Mouse (Mus musculus): ENCODE measurements around the gene Hopx. TPM values are rescaled to one million over a fixed set of nuclear protein-coding genes. Genes with fewer than 3 reads are reported as not detected.

Gene Hopx
- polyA plus RNA-seq, 1 experiment from 2014 or later: 0.14 TPM

DNA sequence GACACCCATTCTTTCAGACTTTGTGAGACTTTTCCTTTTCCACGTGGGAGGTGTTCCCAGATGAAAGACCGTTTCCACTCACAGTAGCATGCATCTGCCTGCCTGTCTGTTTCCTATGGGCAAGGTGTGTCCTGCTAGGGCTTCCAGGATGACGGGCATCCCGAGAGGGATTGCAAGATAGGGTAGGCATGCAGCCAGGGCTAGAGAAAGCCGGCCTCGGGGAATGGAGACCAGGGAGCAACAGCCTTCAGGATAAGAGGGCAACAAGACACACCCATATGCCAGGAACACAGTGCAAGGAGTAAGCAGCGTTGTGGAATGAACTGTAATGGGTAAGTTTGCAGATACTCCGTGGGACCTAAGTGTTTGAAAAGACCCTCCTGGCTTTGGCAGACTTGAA lies 47.6 kb downstream of the Hopx start:
- H3K36me3 ChIP-seq: no peaks in the 10 kb centered on the region
- no peak overlapping the region for H3K27ac ChIP-seq
- DNase-seq: no peak
- H3K9me3 ChIP-seq (replicated peaks): no peaks in the 10 kb centered on the region
- H3K27me3 ChIP-seq: no peaks in the 10 kb centered on the region
- WGBS (ENCODE audit: insufficient replicate concordance): 74% methylated on average over 8 of the region's 8 CpGs
- H3K4me2 ChIP-seq: no peak overlapping the region
- ATAC-seq (ENCODE audit: low read depth): no peak
- H3K4me1 ChIP-seq (replicated peaks): no peaks in the 10 kb centered on the region
- no peak overlapping the region for H3K4me3 ChIP-seq (replicated peaks)
- no peak overlapping the region for H3K9ac ChIP-seq

DNA sequence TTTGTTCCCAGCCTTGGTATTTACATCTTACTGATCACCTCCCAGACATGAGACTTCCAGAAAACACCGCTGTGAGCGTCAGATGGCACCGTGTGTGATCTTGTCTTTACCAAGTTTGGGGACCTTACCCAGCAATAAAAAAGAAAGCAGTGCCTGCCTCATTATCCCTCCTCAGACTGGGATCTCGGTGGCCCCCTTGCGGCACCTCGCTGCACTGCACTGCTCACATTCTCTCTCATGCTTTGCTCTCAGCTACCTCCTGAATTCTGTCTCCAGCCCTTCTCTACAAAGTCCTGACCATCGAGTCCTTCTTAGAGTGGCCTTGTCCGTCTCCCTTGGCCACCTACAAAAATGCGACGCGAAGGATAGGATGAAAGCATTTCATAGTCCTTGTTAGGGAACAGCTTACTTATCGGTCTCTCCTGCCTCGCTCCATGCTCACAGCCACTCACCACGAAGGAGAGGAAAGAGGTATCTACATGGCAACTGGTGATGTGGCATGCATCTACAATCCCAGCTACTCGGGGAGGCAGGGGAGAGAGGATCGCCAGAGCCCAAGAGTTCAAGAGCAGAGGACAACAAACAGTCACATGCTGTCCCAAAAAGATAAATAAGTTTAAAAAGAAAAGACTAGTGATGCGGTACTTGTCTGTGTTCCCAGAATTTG lies 53.4 kb downstream of the Hopx start:
- H3K27me3 ChIP-seq: no peaks in the 10 kb centered on the region
- H3K9ac ChIP-seq: no peak overlapping the region
- DNase-seq (peak; percentile 42), ATAC-seq (ENCODE audit: low read depth) (no peak)
- H3K4me3 ChIP-seq (replicated peaks): 0 out of 2 replicates have a peak overlapping the region, but pooled peaks have one; percentile 14
- H3K36me3 ChIP-seq: no peaks in the 10 kb centered on the region
- H3K4me2 ChIP-seq: 0 out of 2 replicates have a peak overlapping the region, but pooled peaks have one; percentile 20
- H3K9me3 ChIP-seq (replicated peaks): no peaks in the 10 kb centered on the region
- 26% methylated on average over 17 of the region's 17 CpGs for WGBS (ENCODE audit: insufficient replicate concordance)
- no peak overlapping the region for H3K27ac ChIP-seq
- H3K4me1 ChIP-seq (replicated peaks): no peaks in the 10 kb centered on the region

GRCm38 (mm10) chr5:77060363-77060762 lies 54.6 kb downstream of the Hopx start:
- Histone ChIP-seq H3K9me3 (replicated peaks) (no peaks in the 10 kb centered on the region), H3K27me3 (no peaks in the 10 kb centered on the region), H3K9ac (no peak overlapping the region), H3K4me3 (replicated peaks) (no peak overlapping the region), H3K4me1 (replicated peaks) (no peaks in the 10 kb centered on the region), H3K27ac (no peak overlapping the region), H3K4me2 (no peak overlapping the region), H3K36me3 (no peaks in the 10 kb centered on the region)
- DNase-seq: no peak
- ATAC-seq (ENCODE audit: low read depth): no peak
- WGBS (ENCODE audit: insufficient replicate concordance): 46% methylated on average over 10 of the region's 10 CpGs

GRCm38 (mm10) chr5:77056881-77057440 lies 58.0 kb downstream of the Hopx start:
- Histone ChIP-seq H3K9me3 (replicated peaks) (no peaks in the 10 kb centered on the region), H3K4me1 (replicated peaks) (no peaks in the 10 kb centered on the region), H3K4me2 (no peak overlapping the region), H3K9ac (no peak overlapping the region), H3K27me3 (no peaks in the 10 kb centered on the region), H3K36me3 (no peaks in the 10 kb centered on the region), H3K4me3 (replicated peaks) (no peak overlapping the region), H3K27ac (no peak overlapping the region)
- 76% methylated on average over 12 of the region's 12 CpGs for WGBS (ENCODE audit: insufficient replicate concordance)
- no peak for DNase-seq
- no peak for ATAC-seq (ENCODE audit: low read depth)

- Histone ChIP-seq H3K4me3 (replicated peaks) (no peak overlapping the region), H3K4me2 (no peak overlapping the region), H3K27me3 (no peaks in the 10 kb centered on the region), H3K4me1 (replicated peaks) (no peaks in the 10 kb centered on the region), H3K9ac (no peak overlapping the region), H3K36me3 (no peaks in the 10 kb centered on the region), H3K9me3 (replicated peaks) (no peaks in the 10 kb centered on the region), H3K27ac (no peak overlapping the region)
- WGBS (ENCODE audit: insufficient replicate concordance): 80% methylated on average over 5 of the region's 5 CpGs
- no peak for ATAC-seq (ENCODE audit: low read depth)
- no peak for DNase-seq
These were observed 62.3 kb downstream of the Hopx start for GRCm38 (mm10) chr5:77052616-77053015.

GRCm38 (mm10) chr5:77044362-77044761 lies 70.6 kb downstream of the Hopx start:
- no peak overlapping the region for H3K9ac ChIP-seq
- no peak overlapping the region for H3K4me3 ChIP-seq (replicated peaks)
- no peaks in the 10 kb centered on the region for H3K9me3 ChIP-seq (replicated peaks)
- H3K4me1 ChIP-seq (replicated peaks): peaks cover 5% of the 10 kb centered on the region; the same call in 1 of the 2 replicates
- DNase-seq (no peak), ATAC-seq (ENCODE audit: low read depth) (no peak)
- H3K36me3 ChIP-seq: no peaks in the 10 kb centered on the region
- no peak overlapping the region for H3K27ac ChIP-seq
- peaks cover 7% of the 10 kb centered on the region for H3K27me3 ChIP-seq
- WGBS (ENCODE audit: insufficient replicate concordance): 18% methylated on average over 5 of the region's 5 CpGs
- no peak overlapping the region for H3K4me2 ChIP-seq

GRCm38 (mm10) chr5:77039391-77039790 lies 75.5 kb downstream of the Hopx start:
- Histone ChIP-seq H3K27ac (no peak overlapping the region), H3K9me3 (replicated peaks) (no peaks in the 10 kb centered on the region), H3K4me1 (replicated peaks) (peaks cover 14% of the 10 kb centered on the region), H3K27me3 (no peaks in the 10 kb centered on the region), H3K4me2 (no peak overlapping the region), H3K36me3 (no peaks in the 10 kb centered on the region), H3K9ac (no peak overlapping the region), H3K4me3 (replicated peaks) (no peak overlapping the region)
- DNase-seq: no peak
- no peak for ATAC-seq (ENCODE audit: low read depth)

- Histone ChIP-seq H3K36me3 (no peaks in the 10 kb centered on the region), H3K4me1 (replicated peaks) (peaks cover 14% of the 10 kb centered on the region), H3K9ac (no peak overlapping the region), H3K27me3 (no peaks in the 10 kb centered on the region), H3K27ac (no peak overlapping the region), H3K4me3 (replicated peaks) (no peak overlapping the region), H3K9me3 (replicated peaks) (no peaks in the 10 kb centered on the region), H3K4me2 (no peak overlapping the region)
- ATAC-seq (ENCODE audit: low read depth) (no peak), DNase-seq (no peak)
- 79% methylated on average over 10 of the region's 10 CpGs for WGBS (ENCODE audit: insufficient replicate concordance)
These were observed 76.5 kb downstream of the Hopx start for GRCm38 (mm10) chr5:77038451-77038850.

Other genes with a start within 250 kb of the Hopx start
- gene Aasdh, start 209.6 kb downstream of the Hopx start, polyA plus RNA-seq (2015; fragmentation: Nextera tagmentation; extraction: Ambion mirVana): 6.4 and 10.1 TPM in 2 replicates
- gene Paics, start 163.8 kb downstream of the Hopx start, polyA plus RNA-seq (2015; fragmentation: Nextera tagmentation; extraction: Ambion mirVana): 216 and 252 TPM in 2 replicates
- 38.5 and 45.7 TPM in 2 replicates for gene Ppat, start 163.5 kb downstream of the Hopx start, polyA plus RNA-seq (2015; fragmentation: Nextera tagmentation; extraction: Ambion mirVana)
- gene Srp72, start 140.4 kb downstream of the Hopx start, polyA plus RNA-seq (2015; fragmentation: Nextera tagmentation; extraction: Ambion mirVana): 54.6 and 55.9 TPM in 2 replicates
- 0.32 TPM in 1 of 2 replicates, not detected in the other for gene Arl9, start 111.1 kb downstream of the Hopx start, polyA plus RNA-seq (2015; fragmentation: Nextera tagmentation; extraction: Ambion mirVana)
- 0.38 and 0.40 TPM in 2 replicates for gene Thegl, start 99.1 kb downstream of the Hopx start, polyA plus RNA-seq (2015; fragmentation: Nextera tagmentation; extraction: Ambion mirVana)
- gene Spink2, start 96.3 kb upstream of the Hopx start, polyA plus RNA-seq (2015; fragmentation: Nextera tagmentation; extraction: Ambion mirVana): 0.17 TPM in 1 of 2 replicates, not detected in the other
- 8.0 and 9.0 TPM in 2 replicates for gene Rest, start 150.4 kb upstream of the Hopx start, polyA plus RNA-seq (2015; fragmentation: Nextera tagmentation; extraction: Ambion mirVana)
- 30.1 and 33.6 TPM in 2 replicates for gene Noa1, start 195.0 kb upstream of the Hopx start, polyA plus RNA-seq (2015; fragmentation: Nextera tagmentation; extraction: Ambion mirVana)
- 35.3 and 43.0 TPM in 2 replicates for gene Polr2b, start 195.0 kb upstream of the Hopx start, polyA plus RNA-seq (2015; fragmentation: Nextera tagmentation; extraction: Ambion mirVana)